ENCODE assay signal across 9 mouse cellular contexts in genomic region chr7:109218130-109218976, GRCm38 (mm10). TPM values are rescaled to one million over a fixed set of nuclear protein-coding genes. Genes with fewer than 3 reads are reported as not detected.
DNase-seq lines count a peak whose midpoint lies in the region; ATAC-seq and TF ChIP-seq lines count a peak whose summit lies in the region.
"Had no signal": no experiment of that assay in that cellular context is flagged by ENCODE, and none has a peak within 500 bp of the region (broad histone marks: within the 10 kb centered on the region; RNA-seq: fewer than 3 reads in every experiment).

No protein-coding gene starts in this region.

- no peaks in the 10 kb centered on the region for H3K9me3 ChIP-seq in embryonic facial prominence, embryonic 11.5 days (replicated peaks; ENCODE audit: control insufficient read depth, low read length)
- H3K9me3 ChIP-seq in kidney, embryonic 14.5 days (ENCODE audit: control insufficient read depth, low read length): no peaks in the 10 kb centered on the region
- H3K9me3 ChIP-seq in limb, embryonic 13.5 days: no peaks in the 10 kb centered on the region
- H3K9me3 ChIP-seq in neural tube, embryonic 12.5 days: no peaks in the 10 kb centered on the region

- no peak overlapping the region for H3K9ac ChIP-seq in embryonic facial prominence, embryonic 11.5 days (replicated peaks; ENCODE audit: low read length)
- H3K9ac ChIP-seq in heart, adult 2 months (ENCODE audit: low read depth, low read length): no peak overlapping the region
- no peak overlapping the region for H3K9ac ChIP-seq in kidney, embryonic 14.5 days (ENCODE audit: low read depth, low read length)
- no peak overlapping the region for H3K9ac ChIP-seq in limb, embryonic 13.5 days
- no peak overlapping the region for H3K9ac ChIP-seq in neural tube, embryonic 12.5 days

- TF ChIP-seq POLR2A in heart, adult 2 months (IDR thresholded peaks at IDR 0.05; ENCODE audit: insufficient read depth, low read depth, low read length): no peak

- 81% methylated on average over 2 of the region's 2 CpGs for WGBS in embryonic facial prominence, embryonic 11.5 days
- 85% methylated on average over 2 of the region's 2 CpGs for WGBS in heart, adult 2 months
- 89% methylated on average over 2 of the region's 2 CpGs for WGBS in kidney, embryonic 14.5 days
- 72% methylated on average over 2 of the region's 2 CpGs for WGBS in limb, embryonic 13.5 days
- 74% methylated on average over 2 of the region's 2 CpGs for WGBS in neural tube, embryonic 12.5 days

- no peak overlapping the region for H3K4me3 ChIP-seq in embryonic facial prominence, embryonic 11.5 days (ENCODE audit: low read depth, low read length)
- H3K4me3 ChIP-seq in heart, adult 2 months: no peak overlapping the region
- H3K4me3 ChIP-seq in kidney, embryonic 14.5 days (ENCODE audit: low read length): no peak overlapping the region
- H3K4me3 ChIP-seq in limb, embryonic 13.5 days: no peak overlapping the region
- H3K4me3 ChIP-seq in neural tube, embryonic 12.5 days: no peak overlapping the region

- peak; percentile 89 for TF ChIP-seq CTCF in heart, adult 2 months (IDR thresholded peaks at IDR 0.05)

- no peaks in the 10 kb centered on the region for H3K36me3 ChIP-seq in embryonic facial prominence, embryonic 11.5 days (replicated peaks; ENCODE audit: control insufficient read depth, insufficient read depth, low read depth, low read length)
- no peaks in the 10 kb centered on the region for H3K36me3 ChIP-seq in heart, adult 2 months (ENCODE audit: control insufficient read depth, insufficient read depth, low read length)
- H3K36me3 ChIP-seq in kidney, embryonic 14.5 days (ENCODE audit: control insufficient read depth, insufficient read depth, low read length): no peaks in the 10 kb centered on the region
- no peaks in the 10 kb centered on the region for H3K36me3 ChIP-seq in limb, embryonic 13.5 days
- no peaks in the 10 kb centered on the region for H3K36me3 ChIP-seq in neural tube, embryonic 12.5 days

- H3K27me3 ChIP-seq in embryonic facial prominence, embryonic 11.5 days (ENCODE audit: control insufficient read depth, insufficient read depth, low read length): no peaks in the 10 kb centered on the region
- no peaks in the 10 kb centered on the region for H3K27me3 ChIP-seq in heart, adult 2 months (ENCODE audit: control insufficient read depth, insufficient read depth, low read length)
- no peaks in the 10 kb centered on the region for H3K27me3 ChIP-seq in kidney, embryonic 14.5 days (ENCODE audit: control insufficient read depth, insufficient read depth, low read length)
- no peaks in the 10 kb centered on the region for H3K27me3 ChIP-seq in limb, embryonic 13.5 days
- no peaks in the 10 kb centered on the region for H3K27me3 ChIP-seq in neural tube, embryonic 12.5 days (replicated peaks)

- H3K79me2 ChIP-seq in heart, adult 2 months (replicated peaks; ENCODE audit: control insufficient read depth, insufficient read depth, low read length): no peaks in the 10 kb centered on the region

- ATAC-seq in embryonic facial prominence, embryonic 11.5 days (replicated peaks; ENCODE audit: insufficient number of reproducible peaks, low FRiP score, low TSS enrichment, low read depth): peak; percentile 37; the same call in 1 of the 2 replicates
- peak; percentile 74 for ATAC-seq in kidney, embryonic 14.5 days (ENCODE audit: low FRiP score, low TSS enrichment)
- ATAC-seq in limb, embryonic 13.5 days (ENCODE audit: low FRiP score, low read depth): peak; percentile 70
- ATAC-seq in neural tube, embryonic 12.5 days (ENCODE audit: low FRiP score, low read depth): peak; percentile 26; the same call in 1 of the 2 replicates

- no peak overlapping the region for H3K4me2 ChIP-seq in embryonic facial prominence, embryonic 11.5 days (ENCODE audit: low read depth, low read length)
- no peak overlapping the region for H3K4me2 ChIP-seq in kidney, embryonic 14.5 days (replicated peaks; ENCODE audit: low read depth, low read length)
- H3K4me2 ChIP-seq in limb, embryonic 13.5 days (replicated peaks): no peak overlapping the region
- H3K4me2 ChIP-seq in neural tube, embryonic 12.5 days (replicated peaks): no peak overlapping the region

- no peak for TF ChIP-seq EP300 in heart, adult 2 months (IDR thresholded peaks at IDR 0.05; ENCODE audit: insufficient read depth, low read depth, low read length)

- no peak overlapping the region for H3K27ac ChIP-seq in embryonic facial prominence, embryonic 11.5 days (replicated peaks; ENCODE audit: low read depth, low read length)
- no peak overlapping the region for H3K27ac ChIP-seq in heart, adult 2 months
- H3K27ac ChIP-seq in kidney, embryonic 14.5 days (ENCODE audit: low read depth, low read length): no peak overlapping the region
- H3K27ac ChIP-seq in limb, embryonic 13.5 days: no peak overlapping the region
- H3K27ac ChIP-seq in neural tube, embryonic 12.5 days: no peak overlapping the region

- intact Hi-C loops in heart, adult 2 months (cut with DNase I): loop anchor here (1.0 to 5.0 kb wide), 3 partner anchors 48 to 121 kb away; no protein-coding TSS in a partner anchor

- DNase-seq in 416B (ENCODE audit: low read depth): peak; percentile 65
- peak; percentile 88 to 91 for DNase-seq in adrenal gland, postnatal 36 days
- peak; percentile 89 for DNase-seq in embryonic facial prominence, embryonic 11.5 days (ENCODE audit: low spot score)
- peak; percentile 63 to 77 for DNase-seq in heart, adult 2 months
- peak; percentile 91 for DNase-seq in testis, postnatal 10 days (ENCODE audit: low spot score)

- no peaks in the 10 kb centered on the region for H3K4me1 ChIP-seq in embryonic facial prominence, embryonic 11.5 days (ENCODE audit: control insufficient read depth, insufficient read depth, low read length)
- no peaks in the 10 kb centered on the region for H3K4me1 ChIP-seq in heart, adult 2 months (ENCODE audit: control insufficient read depth, insufficient read depth, low read length)
- 0 out of 2 replicates have a peak, but pooled peaks cover 5% of the 10 kb centered on the region for H3K4me1 ChIP-seq in kidney, embryonic 14.5 days (ENCODE audit: control insufficient read depth, insufficient read depth, low read length)
- H3K4me1 ChIP-seq in limb, embryonic 13.5 days: no peaks in the 10 kb centered on the region
- peaks cover 18% of the 10 kb centered on the region for H3K4me1 ChIP-seq in neural tube, embryonic 12.5 days

RNA-seq across cellular contexts. Expression of gene Lmo1, which starts 43.3 kb away (rescaled TPM):
- total RNA-seq in adrenal gland, postnatal 36 days (2021): 1 to 10 TPM; 5.1 to 9.4 TPM
- 20.6 and 33.4 TPM in 2 replicates for polyA plus RNA-seq in embryonic facial prominence, embryonic 11.5 days (2014; fragmentation: Nextera tagmentation; extraction: Ambion mirVana)
- 1 to 10 TPM; 2.0 to 2.8 TPM for total RNA-seq in heart, adult 2 months (2021)
- polyA plus RNA-seq in heart, adult 2 months (2012; rRNA removed): 8.1 and 8.6 TPM in 2 replicates
- 7.2 and 7.9 TPM in 2 replicates for polyA plus RNA-seq in kidney, embryonic 14.5 days (2014; fragmentation: Nextera tagmentation; extraction: Ambion mirVana)
- polyA plus RNA-seq in limb, embryonic 13.5 days (2015; fragmentation: Nextera tagmentation; extraction: Ambion mirVana): 14.4 and 16.9 TPM in 2 replicates
- polyA plus RNA-seq in neural tube, embryonic 12.5 days (2016; fragmentation: Nextera tagmentation; extraction: Ambion mirVana): 24.3 and 27.0 TPM in 2 replicates
- total RNA-seq: neutrophil, adult 5-6 weeks had no signal
